Mouse (Mus musculus): ENCODE results near the gene Lypd8. TPM values are rescaled to one million over a fixed set of nuclear protein-coding genes. Genes with fewer than 3 reads are reported as not detected.

Lypd8 gene
- polyA plus RNA-seq (2012; rRNA removed), result 0.06 and 0.44 TPM in 2 replicates
- polyA plus RNA-seq (2014; fragmentation: Nextera tagmentation; extraction: Ambion mirVana), result not detected in 2 replicates

GRCm38 (mm10) chr11:58378763-58379278, at the start of gene Lypd8:
TSS of gene Lypd8 (plus strand) at chr11:58379043.
- Histone ChIP-seq H3K9me3 (ENCODE audit: control insufficient read depth, low read length) (no peaks in the 10 kb centered on the region), H3K9ac (ENCODE audit: low read depth, low read length, severe bottlenecking) (no peak within 1 kb of the TSS), H3K27ac (replicated peaks; ENCODE audit: low read depth, low read length) (no peak within 1 kb of the TSS), H3K4me2 (replicated peaks; ENCODE audit: low read depth, low read length, severe bottlenecking) (no peak within 1 kb of the TSS), H3K4me3 (replicated peaks; ENCODE audit: low read length) (no peak within 1 kb of the TSS), H3K27me3 (ENCODE audit: control insufficient read depth, insufficient read depth, low read length) (no peaks in the 10 kb centered on the region), H3K36me3 (ENCODE audit: control insufficient read depth, insufficient read depth, low read length) (no peaks in the 10 kb centered on the region), H3K4me1 (ENCODE audit: control insufficient read depth, insufficient read depth, low read length) (no peaks in the 10 kb centered on the region)
- DNase-seq (ENCODE audit: low spot score), result no peak
- ATAC-seq (ENCODE audit: low FRiP score, low read depth), result no peak
- WGBS, result 73% methylated on average over 3 of the region's 3 CpGs
- TF ChIP-seq POLR2A (IDR thresholded peaks at IDR 0.05; ENCODE audit: borderline replicate concordance, extremely low read depth, insufficient read depth, insufficient read length), result no peak

DNA sequence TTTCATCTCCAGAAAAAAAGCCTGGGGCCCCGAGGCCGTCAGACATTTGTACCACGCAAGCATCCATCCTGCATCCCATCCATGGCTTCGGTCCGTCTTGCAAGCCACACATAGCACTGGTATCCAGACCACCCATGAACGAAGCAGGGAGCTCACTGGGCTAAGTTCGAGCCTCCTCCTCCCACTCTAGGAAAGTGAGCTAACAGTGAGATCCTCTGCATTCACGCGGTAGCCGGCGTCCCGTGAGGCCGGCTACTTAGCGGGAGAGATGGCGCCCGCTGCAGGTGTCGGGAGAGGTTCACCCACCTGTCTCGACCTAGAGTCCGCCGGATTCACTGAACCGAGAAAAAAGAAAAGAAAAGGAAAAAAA, 49.0 kb upstream of the Lypd8 start:
- Histone ChIP-seq H3K4me3 (replicated peaks; ENCODE audit: low read length) (peak overlapping the region; percentile 79), H3K36me3 (ENCODE audit: control insufficient read depth, insufficient read depth, low read length) (peaks cover 34% of the 10 kb centered on the region), H3K27ac (replicated peaks; ENCODE audit: low read depth, low read length) (peak overlapping the region; percentile 67), H3K27me3 (ENCODE audit: control insufficient read depth, insufficient read depth, low read length) (no peaks in the 10 kb centered on the region), H3K9me3 (ENCODE audit: control insufficient read depth, low read length) (no peaks in the 10 kb centered on the region), H3K9ac (ENCODE audit: low read depth, low read length, severe bottlenecking) (peak overlapping the region; percentile 77), H3K4me2 (replicated peaks; ENCODE audit: low read depth, low read length, severe bottlenecking) (peak overlapping the region; percentile 60), H3K4me1 (ENCODE audit: control insufficient read depth, insufficient read depth, low read length) (peaks cover 12% of the 10 kb centered on the region)
- no peak for TF ChIP-seq POLR2A (IDR thresholded peaks at IDR 0.05; ENCODE audit: borderline replicate concordance, extremely low read depth, insufficient read depth, insufficient read length)
- ATAC-seq (ENCODE audit: low FRiP score, low read depth) (0 out of 2 replicates have a peak, but pooled peaks have one; percentile 5), DNase-seq (ENCODE audit: low spot score) (peak; percentile 12)
- WGBS, result under 1% methylated on average over 21 of the region's 21 CpGs

- Histone ChIP-seq H3K4me1 (ENCODE audit: control insufficient read depth, insufficient read depth, low read length) (peaks cover 12% of the 10 kb centered on the region), H3K4me3 (replicated peaks; ENCODE audit: low read length) (peak within 1 kb of the TSS; percentile 79), H3K27me3 (ENCODE audit: control insufficient read depth, insufficient read depth, low read length) (no peaks in the 10 kb centered on the region), H3K9me3 (ENCODE audit: control insufficient read depth, low read length) (no peaks in the 10 kb centered on the region), H3K36me3 (ENCODE audit: control insufficient read depth, insufficient read depth, low read length) (peaks cover 36% of the 10 kb centered on the region), H3K4me2 (replicated peaks; ENCODE audit: low read depth, low read length, severe bottlenecking) (peak within 1 kb of the TSS; percentile 60), H3K27ac (replicated peaks; ENCODE audit: low read depth, low read length) (peak within 1 kb of the TSS; percentile 67), H3K9ac (ENCODE audit: low read depth, low read length, severe bottlenecking) (peak within 1 kb of the TSS; percentile 77)
- peak; percentile 65; the same call in 1 of the 2 replicates for TF ChIP-seq POLR2A (IDR thresholded peaks at IDR 0.05; ENCODE audit: borderline replicate concordance, extremely low read depth, insufficient read depth, insufficient read length)
- WGBS, result 3% methylated on average over 52 of the region's 52 CpGs
- peak; percentile 95 for ATAC-seq (ENCODE audit: low FRiP score, low read depth)
- DNase-seq (ENCODE audit: low spot score), result peak; percentile 98
These were observed 48.3 kb upstream of the Lypd8 start, which contains the start of the genes Zfp672 and Sh3bp5l for GRCm38 (mm10) chr11:58330276-58331148. TSS of gene Zfp672 (minus strand) at chr11:58330339. TSS of gene Sh3bp5l (plus strand) at chr11:58330724.

GRCm38 (mm10) chr11:58331149-58331495, 47.7 kb upstream of the Lypd8 start:
- ATAC-seq (ENCODE audit: low FRiP score, low read depth), result no peak
- WGBS, result 21% methylated on average over 10 of the region's 10 CpGs
- no peak for TF ChIP-seq POLR2A (IDR thresholded peaks at IDR 0.05; ENCODE audit: borderline replicate concordance, extremely low read depth, insufficient read depth, insufficient read length)
- Histone ChIP-seq H3K36me3 (ENCODE audit: control insufficient read depth, insufficient read depth, low read length) (peaks cover 40% of the 10 kb centered on the region), H3K4me3 (replicated peaks; ENCODE audit: low read length) (peak overlapping the region; percentile 79), H3K27ac (replicated peaks; ENCODE audit: low read depth, low read length) (0 out of 2 replicates have a peak overlapping the region, but pooled peaks have one; percentile 65), H3K4me1 (ENCODE audit: control insufficient read depth, insufficient read depth, low read length) (peaks cover 12% of the 10 kb centered on the region), H3K4me2 (replicated peaks; ENCODE audit: low read depth, low read length, severe bottlenecking) (peak overlapping the region; percentile 60), H3K9ac (ENCODE audit: low read depth, low read length, severe bottlenecking) (peak overlapping the region; percentile 77), H3K9me3 (ENCODE audit: control insufficient read depth, low read length) (no peaks in the 10 kb centered on the region), H3K27me3 (ENCODE audit: control insufficient read depth, insufficient read depth, low read length) (no peaks in the 10 kb centered on the region)
- DNase-seq (ENCODE audit: low spot score), result no peak

- H3K36me3 ChIP-seq (ENCODE audit: control insufficient read depth, insufficient read depth, low read length), result peaks cover 44% of the 10 kb centered on the region
- DNase-seq (ENCODE audit: low spot score) (no peak), ATAC-seq (ENCODE audit: low FRiP score, low read depth) (no peak)
- H3K27ac ChIP-seq (replicated peaks; ENCODE audit: low read depth, low read length), result no peak overlapping the region
- peak overlapping the region; percentile 79 for H3K4me3 ChIP-seq (replicated peaks; ENCODE audit: low read length)
- H3K4me2 ChIP-seq (replicated peaks; ENCODE audit: low read depth, low read length, severe bottlenecking), result peak overlapping the region; percentile 60
- TF ChIP-seq POLR2A (IDR thresholded peaks at IDR 0.05; ENCODE audit: borderline replicate concordance, extremely low read depth, insufficient read depth, insufficient read length), result no peak
- H3K27me3 ChIP-seq (ENCODE audit: control insufficient read depth, insufficient read depth, low read length), result no peaks in the 10 kb centered on the region
- H3K4me1 ChIP-seq (ENCODE audit: control insufficient read depth, insufficient read depth, low read length), result peaks cover 12% of the 10 kb centered on the region
- H3K9ac ChIP-seq (ENCODE audit: low read depth, low read length, severe bottlenecking), result peak overlapping the region; percentile 77
- H3K9me3 ChIP-seq (ENCODE audit: control insufficient read depth, low read length), result no peaks in the 10 kb centered on the region
- 85% methylated on average over 6 of the region's 6 CpGs for whole genome bisulfite sequencing
These were observed 47.3 kb upstream of the Lypd8 start for GRCm38 (mm10) chr11:58331546-58331945.
